20 mouse cellular contexts compared by ENCODE assay signal in the genomic region with DNA sequence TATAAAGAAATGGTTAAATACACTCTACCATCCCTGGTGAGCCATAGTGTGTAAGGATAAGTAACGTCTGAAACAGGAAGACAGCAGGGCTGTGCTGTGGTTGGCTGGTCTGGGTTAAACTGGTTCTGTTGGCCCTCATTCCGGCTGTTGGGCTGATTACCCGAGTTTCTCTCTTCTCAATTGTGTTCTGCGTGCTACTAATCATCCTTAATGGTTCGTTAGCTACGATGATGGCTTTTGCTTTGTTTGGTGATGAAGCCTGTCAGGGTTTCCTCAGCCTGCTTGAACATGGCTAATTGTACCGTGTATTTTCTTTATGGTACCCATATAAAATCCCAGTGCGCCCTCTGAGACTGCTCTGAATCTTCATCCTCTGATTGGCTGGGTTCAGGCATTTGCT.
"Had no signal": no experiment of that assay in that cellular context is flagged by ENCODE, and none has a peak within 500 bp of the region (broad histone marks: within the 10 kb centered on the region; RNA-seq: fewer than 3 reads in every experiment).

No protein-coding gene starts in this region.

- H3K27ac ChIP-seq: liver, embryonic 13.5 days; liver, embryonic 15.5 days; lung, embryonic 15.5 days; midbrain, embryonic 10.5 days; midbrain, embryonic 13.5 days; neural tube, embryonic 12.5 days; neural tube, embryonic 15.5 days had no signal

- H3K9ac ChIP-seq: liver, embryonic 13.5 days; liver, embryonic 15.5 days; liver, postnatal 0 days; lung, embryonic 15.5 days; midbrain, embryonic 13.5 days; neural tube, embryonic 12.5 days; neural tube, embryonic 15.5 days had no signal

- H3K36me3 ChIP-seq: neural tube, embryonic 15.5 days had no signal

- H3K4me1 ChIP-seq: liver, embryonic 13.5 days; liver, embryonic 15.5 days; lung, embryonic 15.5 days; midbrain, embryonic 10.5 days; midbrain, embryonic 13.5 days; neural tube, embryonic 12.5 days had no signal

- H3K27me3 ChIP-seq: liver, embryonic 13.5 days; liver, embryonic 15.5 days; lung, embryonic 15.5 days; midbrain, embryonic 13.5 days; neural tube, embryonic 12.5 days; neural tube, embryonic 15.5 days had no signal

- H3K4me3 ChIP-seq: liver, embryonic 13.5 days; liver, embryonic 15.5 days; lung, embryonic 15.5 days; midbrain, embryonic 10.5 days; midbrain, embryonic 13.5 days; myocyte; neural tube, embryonic 12.5 days; neural tube, embryonic 15.5 days had no signal

- DNase-seq: liver, embryonic 13.5 days; liver, postnatal 0 days; lung, adult 2 months; lung, postnatal 4 days; right cerebral cortex, adult 18-20 months; right cerebral cortex, postnatal 25 days; right cerebral cortex, postnatal 4 days; spleen, adult 18-20 months; thymus, adult 18-20 months; thymus, postnatal 14 days; thymus, postnatal 36 days had no signal

- ATAC-seq: liver, postnatal 0 days; lung, postnatal 0 days; midbrain, embryonic 13.5 days; midbrain, embryonic 16.5 days had no signal

- H3K9me3 ChIP-seq: liver, embryonic 13.5 days; liver, embryonic 15.5 days; lung, embryonic 15.5 days; midbrain, embryonic 10.5 days; midbrain, embryonic 13.5 days; neural tube, embryonic 12.5 days; neural tube, embryonic 15.5 days had no signal

- H3K4me2 ChIP-seq: liver, embryonic 13.5 days; liver, embryonic 15.5 days; lung, embryonic 15.5 days; midbrain, embryonic 13.5 days; neural tube, embryonic 12.5 days; neural tube, embryonic 15.5 days had no signal
